In genomic region chr14:30204526-30204925, GRCm38 (mm10) we compare ENCODE assay signal across 17 mouse cellular contexts.
DNase-seq lines count a peak whose midpoint lies in the region; ATAC-seq and TF ChIP-seq lines count a peak whose summit lies in the region.
"Had no signal": no experiment of that assay in that cellular context is flagged by ENCODE, and none has a peak within 500 bp of the region (broad histone marks: within the 10 kb centered on the region; RNA-seq: fewer than 3 reads in every experiment).

No protein-coding gene starts in this region.

- WGBS in limb, embryonic 11.5 days, result 91% methylated on average over 1 of the region's 1 CpGs
- 98% methylated on average over 1 of the region's 1 CpGs for WGBS in limb, embryonic 10.5 days
- WGBS in intestine, postnatal 0 days, result 97% methylated on average over 1 of the region's 1 CpGs

- H3K27me3 ChIP-seq in limb, embryonic 11.5 days (ENCODE audit: control insufficient read depth, insufficient read depth, low read length), result no peaks in the 10 kb centered on the region
- no peaks in the 10 kb centered on the region for H3K27me3 ChIP-seq in limb, embryonic 10.5 days (ENCODE audit: low read depth, poor library complexity, severe bottlenecking)
- no peaks in the 10 kb centered on the region for H3K27me3 ChIP-seq in intestine, postnatal 0 days (replicated peaks; ENCODE audit: control insufficient read depth, insufficient read depth, low read length)
- H3K27me3 ChIP-seq: forebrain, embryonic 13.5 days; heart, embryonic 13.5 days; hindbrain, embryonic 15.5 days had no signal

- no peak for TF ChIP-seq CTCF in intestine, postnatal 0 days (IDR thresholded peaks at IDR 0.05; ENCODE audit: low read depth)

- H3K9ac ChIP-seq in limb, embryonic 11.5 days (ENCODE audit: low read length), result no peak overlapping the region
- no peak overlapping the region for H3K9ac ChIP-seq in intestine, postnatal 0 days (ENCODE audit: low read depth, low read length)
- H3K9ac ChIP-seq: forebrain, embryonic 13.5 days; forebrain, postnatal 0 days; heart, embryonic 13.5 days; hindbrain, embryonic 15.5 days had no signal

- ATAC-seq in limb, embryonic 11.5 days (ENCODE audit: insufficient number of reproducible peaks, low FRiP score, low TSS enrichment, low read depth), result no peak
- ATAC-seq in intestine, postnatal 0 days, result no peak
- ATAC-seq: forebrain, embryonic 13.5 days; forebrain, postnatal 0 days; intestine, embryonic 16.5 days had no signal

- H3K9me3 ChIP-seq in limb, embryonic 11.5 days (ENCODE audit: control insufficient read depth, low read length), result no peaks in the 10 kb centered on the region
- no peaks in the 10 kb centered on the region for H3K9me3 ChIP-seq in limb, embryonic 10.5 days (replicated peaks)
- H3K9me3 ChIP-seq in intestine, postnatal 0 days (ENCODE audit: control insufficient read depth), result no peaks in the 10 kb centered on the region
- H3K9me3 ChIP-seq: embryonic facial prominence, embryonic 10.5 days; forebrain, embryonic 13.5 days; heart, embryonic 13.5 days; hindbrain, embryonic 15.5 days had no signal

- H3K4me3 ChIP-seq in limb, embryonic 11.5 days (ENCODE audit: low read depth, low read length), result no peak overlapping the region
- no peak overlapping the region for H3K4me3 ChIP-seq in limb, embryonic 10.5 days
- H3K4me3 ChIP-seq in intestine, postnatal 0 days (ENCODE audit: low read depth, low read length), result no peak overlapping the region
- H3K4me3 ChIP-seq: embryonic facial prominence, embryonic 10.5 days; forebrain, embryonic 13.5 days; heart, embryonic 13.5 days; hindbrain, embryonic 15.5 days had no signal

- H3K4me1 ChIP-seq in limb, embryonic 11.5 days (ENCODE audit: control insufficient read depth, insufficient read depth, low read length), result no peaks in the 10 kb centered on the region
- H3K4me1 ChIP-seq in limb, embryonic 10.5 days, result no peaks in the 10 kb centered on the region
- no peaks in the 10 kb centered on the region for H3K4me1 ChIP-seq in intestine, postnatal 0 days (replicated peaks; ENCODE audit: control insufficient read depth, insufficient read depth, low read length)
- H3K4me1 ChIP-seq: forebrain, embryonic 13.5 days; hindbrain, embryonic 15.5 days had no signal

- no peak overlapping the region for H3K4me2 ChIP-seq in limb, embryonic 11.5 days (ENCODE audit: low read depth, severe bottlenecking)
- H3K4me2 ChIP-seq in intestine, postnatal 0 days (replicated peaks; ENCODE audit: low read depth), result no peak overlapping the region
- H3K4me2 ChIP-seq: forebrain, embryonic 13.5 days; heart, embryonic 13.5 days; hindbrain, embryonic 15.5 days had no signal

- no peaks in the 10 kb centered on the region for H3K36me3 ChIP-seq in limb, embryonic 11.5 days (ENCODE audit: control insufficient read depth, insufficient read depth, low read length)
- no peaks in the 10 kb centered on the region for H3K36me3 ChIP-seq in limb, embryonic 10.5 days
- H3K36me3 ChIP-seq in intestine, postnatal 0 days (ENCODE audit: control insufficient read depth, insufficient read depth), result no peaks in the 10 kb centered on the region
- H3K36me3 ChIP-seq: embryonic facial prominence, embryonic 10.5 days; heart, embryonic 13.5 days; hindbrain, embryonic 15.5 days had no signal

- DNase-seq in limb, embryonic 11.5 days (ENCODE audit: low spot score), result peak; percentile 7
- DNase-seq in limb, embryonic 10.5 days (ENCODE audit: low spot score), result no peak
- DNase-seq in cerebellum, adult 8-10 months, result peak; percentile 51
- DNase-seq in cerebellum, postnatal 14 days, result peak; percentile 50 to 77
- no peak for DNase-seq in frontal cortex, postnatal 36 days (ENCODE audit: low spot score in 2 of 2)
- DNase-seq in spleen, adult 12 weeks (ENCODE audit: low spot score), result no peak
- DNase-seq: adrenal gland, postnatal 14 days; forebrain, postnatal 0 days; gastrocnemius, postnatal 36 days; heart, adult 11 months; heart, postnatal 36 days had no signal

- no peak overlapping the region for H3K27ac ChIP-seq in limb, embryonic 11.5 days (replicated peaks; ENCODE audit: low read depth, low read length)
- no peak overlapping the region for H3K27ac ChIP-seq in limb, embryonic 10.5 days
- no peak overlapping the region for H3K27ac ChIP-seq in intestine, postnatal 0 days (ENCODE audit: low read depth, low read length)
- H3K27ac ChIP-seq: embryonic facial prominence, embryonic 10.5 days; forebrain, embryonic 13.5 days; heart, embryonic 13.5 days; hindbrain, embryonic 15.5 days had no signal

Comparison
In these comparisons a context has a peak if more than half of its experiments do, and no peak if none do; other contexts are left out.
1. DNase-seq: peak in limb, embryonic 11.5 days (single experiment), cerebellum, adult 8-10 months (single experiment) and cerebellum, postnatal 14 days (2 of 2); none in limb, embryonic 10.5 days (single experiment), frontal cortex, postnatal 36 days (0 of 2) and spleen, adult 12 weeks (single experiment).